Mouse (Mus musculus) cerebellum, adult 2 months (tissue): ENCODE measurements around the gene Amigo1.

Experiments
- CTCF ChIP-seq: fragments of 200-500 bp; IDR thresholded peaks from 2 replicates; pipeline ENCODE4 v1.5.1; 2011; ENCODE audit warnings: low read depth, mild to moderate bottlenecking, control low read depth, low read length, moderate library complexity, borderline replicate concordance; ENCODE audit not compliant: insufficient read depth
- POLR2A ChIP-seq: fragments of 200-500 bp; IDR thresholded peaks from 2 replicates; pipeline ENCODE4 v1.6.1; 2011; ENCODE audit warnings: low read length, control low read depth, borderline replicate concordance; ENCODE audit not compliant: insufficient read depth

DNA sequence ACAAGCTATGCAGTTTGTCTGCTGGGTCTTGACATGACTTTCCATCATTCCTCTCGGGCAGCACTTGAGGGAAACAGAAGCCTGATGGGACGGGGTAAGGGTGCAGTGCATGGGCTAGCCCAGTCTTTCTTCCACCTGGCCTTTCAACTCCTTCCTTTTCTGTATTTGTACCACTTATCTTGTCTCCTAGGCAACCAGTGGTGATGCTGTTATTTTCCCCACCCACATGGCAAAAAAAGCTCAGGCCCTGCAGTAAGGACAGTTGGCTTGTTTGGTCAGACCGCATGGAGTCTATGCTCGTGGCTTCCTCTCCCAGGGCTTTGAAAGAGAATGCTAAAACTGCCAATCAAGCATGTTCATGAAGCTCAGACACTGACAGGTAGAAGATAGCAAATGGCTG lies 7.6 kb downstream of the Amigo1 start:
- no peak for TF ChIP-seq CTCF
- no peak for TF ChIP-seq POLR2A
